Mouse (Mus musculus): ENCODE data around the gene Prkci.

The Prkci gene

DNA sequence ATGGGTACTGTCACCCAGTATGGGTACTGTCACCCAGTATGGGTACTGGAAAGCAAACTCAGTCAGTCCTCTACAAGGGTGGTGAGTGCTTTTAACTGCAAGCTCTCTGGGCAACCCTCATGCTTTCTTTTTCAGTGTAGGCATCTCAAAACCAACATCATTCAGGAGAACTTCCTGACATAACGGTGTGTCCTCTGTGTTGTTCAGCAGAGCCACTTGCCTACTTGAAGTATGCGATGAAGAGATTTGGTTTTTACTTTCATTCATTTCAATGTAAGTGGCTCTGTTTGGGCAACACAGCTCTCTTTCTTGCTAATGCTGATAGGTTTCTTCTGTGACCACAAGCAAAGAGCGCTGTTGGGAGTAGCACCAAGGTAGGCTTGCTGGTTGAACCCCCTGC, 89.5 kb downstream of the Prkci start:
- DNase-seq (ENCODE audit: low spot score in 2 of 2): no peak

DNA sequence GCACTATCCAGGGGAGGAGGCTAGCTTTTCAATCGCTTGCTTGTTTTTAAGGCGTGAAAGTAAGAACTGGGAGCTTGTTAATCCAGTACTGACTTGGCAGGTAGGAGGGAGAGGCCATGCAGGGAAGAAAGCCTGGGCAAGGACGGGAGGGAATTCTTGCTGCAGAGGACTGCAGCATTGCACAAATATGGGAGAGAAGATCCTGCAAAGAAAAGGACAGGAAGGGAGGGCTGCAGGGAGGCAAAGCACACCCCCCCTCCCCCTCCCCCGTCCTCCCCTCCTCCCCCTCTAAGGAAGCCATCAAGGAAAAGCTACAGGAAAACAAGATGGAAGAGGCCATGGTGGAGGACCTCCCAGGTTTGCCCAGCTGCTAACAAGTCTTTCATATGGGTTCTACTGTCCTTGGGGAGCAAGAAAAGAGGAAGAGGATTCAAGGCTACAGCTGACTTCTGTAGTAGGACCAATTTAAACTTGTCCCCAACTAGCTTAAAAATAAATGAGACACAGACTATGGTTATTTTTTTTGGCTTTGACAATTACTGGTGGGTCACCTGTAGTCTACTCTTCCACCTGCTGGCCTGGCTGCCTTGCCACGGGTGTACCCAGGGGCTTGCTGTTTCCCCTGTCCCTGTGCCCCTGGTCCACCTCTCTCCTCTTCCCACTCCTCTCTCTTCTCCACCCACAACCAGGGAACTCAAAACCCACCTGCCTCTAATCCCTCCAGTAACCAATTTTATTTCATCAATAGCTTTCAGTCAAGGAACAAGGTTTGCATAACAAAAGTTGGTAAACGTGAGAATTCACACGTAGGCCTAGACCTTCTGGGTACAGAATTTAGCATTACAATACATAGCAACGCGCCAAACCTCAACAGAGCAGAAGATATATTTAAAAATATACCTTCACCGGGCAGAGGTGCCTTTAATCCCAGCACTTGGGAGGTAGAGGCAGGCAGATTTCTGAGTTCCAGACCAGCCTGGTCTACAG, 93.5 kb downstream of the Prkci start:
- DNase-seq (ENCODE audit: low spot score in 2 of 2): no peak

DNA sequence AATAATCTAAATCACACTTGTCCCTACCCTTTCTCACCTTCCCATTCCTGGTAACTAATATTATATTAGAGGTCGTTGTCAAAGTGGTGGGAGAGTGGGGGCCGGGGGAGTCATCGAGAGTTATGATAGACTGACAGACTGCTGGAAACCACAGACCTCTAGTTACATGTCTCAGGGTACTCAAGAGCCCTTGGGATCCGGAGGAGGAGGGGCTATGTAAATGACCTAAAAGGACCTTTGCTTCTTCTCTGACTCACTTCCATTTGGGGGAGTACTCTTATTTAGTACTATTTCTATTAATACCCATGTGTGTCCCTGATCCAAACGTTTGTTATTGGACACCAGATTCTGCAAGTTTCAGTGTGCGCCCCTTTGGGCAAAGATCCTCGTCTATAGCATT, 94.4 kb downstream of the Prkci start:
- DNase-seq (ENCODE audit: low spot score in 2 of 2): no peak

DNA sequence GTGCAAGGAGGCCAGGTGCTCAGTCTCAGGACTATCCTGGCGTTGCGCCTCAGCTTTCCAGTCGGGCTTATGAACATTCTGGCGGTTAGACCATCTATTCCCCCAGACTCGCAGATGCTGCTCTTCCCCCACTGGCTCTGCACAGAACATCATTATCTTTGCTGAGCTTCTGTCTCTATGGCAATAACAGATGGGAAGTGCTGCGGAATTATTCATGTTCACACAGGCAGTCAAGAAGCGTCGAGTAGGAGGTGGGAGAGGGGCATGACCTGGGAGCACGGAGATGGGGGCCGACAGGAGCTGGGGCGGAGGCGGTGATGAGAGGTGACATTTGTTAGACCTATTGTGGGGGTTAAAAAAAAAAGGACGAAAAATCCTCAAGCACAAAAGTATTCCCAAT, 97.6 kb downstream of the Prkci start:
- DNase-seq (ENCODE audit: low spot score in 2 of 2): peak; percentile 73

DNA sequence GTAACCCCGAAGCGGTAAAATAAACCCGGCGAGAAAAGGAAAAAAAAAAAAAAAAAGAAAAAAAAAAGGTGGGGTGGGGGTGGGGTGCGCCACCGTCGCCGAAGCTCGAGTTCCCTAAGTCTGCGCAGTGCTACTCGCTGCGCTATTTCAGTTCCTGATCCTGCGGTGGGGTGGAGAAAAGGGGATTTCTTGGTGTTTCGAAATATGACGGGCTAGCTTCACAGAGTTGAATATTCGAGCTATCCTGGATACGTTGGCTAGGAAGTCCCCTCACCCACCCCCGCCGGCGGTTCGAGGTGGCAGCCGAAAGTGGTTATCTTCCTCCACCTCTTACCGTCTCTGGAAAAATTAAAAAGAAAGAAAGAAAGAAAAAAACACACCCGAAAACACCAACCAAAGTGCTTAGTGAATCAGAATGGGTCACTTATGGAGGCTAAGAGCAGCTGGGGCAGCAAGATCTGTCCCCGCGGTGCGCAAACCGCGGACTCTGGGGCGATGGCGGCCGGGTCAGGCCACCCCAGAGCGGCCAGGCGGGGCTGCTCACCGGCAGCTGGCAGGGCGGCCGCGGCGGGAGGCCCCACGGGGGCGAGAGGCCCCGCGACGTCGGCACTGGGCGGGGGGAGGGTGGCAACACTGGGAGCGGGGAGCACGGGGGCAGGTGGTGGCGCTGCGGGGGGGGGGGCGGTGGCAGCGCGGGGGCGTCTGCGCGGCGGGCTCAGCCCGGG, 98.2 kb downstream of the Prkci start:
- DNase-seq (ENCODE audit: low spot score in 2 of 2): peak; percentile 67 to 69

DNA sequence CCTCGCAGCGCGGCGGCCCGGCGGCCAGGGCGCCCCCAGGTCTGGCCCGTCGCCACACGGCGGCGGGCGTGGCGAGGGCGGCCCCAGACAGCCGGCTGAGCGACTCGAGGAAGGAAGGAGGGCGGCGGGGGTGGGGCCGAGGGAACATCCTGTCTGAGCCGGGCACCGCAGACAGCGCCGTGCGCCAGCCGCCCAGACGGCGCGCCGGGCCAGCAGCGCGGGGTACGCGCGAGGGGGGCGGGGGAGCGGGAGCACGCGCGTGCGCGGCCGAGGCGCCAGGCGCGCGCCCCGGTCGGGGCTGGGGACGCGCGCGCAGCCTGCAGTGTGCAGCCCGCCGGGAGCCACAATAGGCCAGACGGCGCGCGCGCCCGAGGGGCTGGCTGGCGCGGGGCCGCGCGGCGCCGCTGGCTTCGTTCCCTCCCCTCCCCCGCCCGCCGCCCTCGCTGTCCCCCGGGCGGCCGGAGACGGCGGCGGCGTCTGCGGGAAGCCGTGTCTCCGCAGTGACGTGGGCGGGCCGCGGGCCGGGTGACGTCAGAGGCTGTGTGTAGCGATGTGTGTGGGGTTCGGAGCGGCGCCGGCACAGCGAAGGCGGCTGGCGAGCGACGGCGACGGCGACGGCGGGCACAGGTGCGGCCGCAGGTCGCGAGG, 99.1 kb downstream of the Prkci start, which contains the start of gene Skil:
Gene Skil (plus strand): TSS at position 528 of the 648 bp plus-strand sequence.
- DNase-seq (ENCODE audit: low spot score in 2 of 2): peak; percentile 92 to 93

DNA sequence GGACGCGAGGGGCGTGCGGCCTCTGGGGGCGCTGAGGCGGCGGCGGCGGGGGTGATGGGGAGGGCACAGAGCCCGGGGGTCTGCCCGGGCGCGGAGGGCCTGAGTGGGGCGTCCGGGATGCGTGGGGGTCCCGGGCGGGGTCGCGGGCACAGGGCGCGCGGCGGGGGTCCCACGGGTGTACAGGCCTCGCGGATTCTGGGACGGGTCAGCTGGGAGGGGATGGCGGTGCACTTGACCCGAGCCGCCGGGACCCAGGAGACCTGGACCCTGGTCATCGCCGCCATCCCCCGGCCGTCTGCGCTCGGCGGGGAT, 99.6 kb downstream of the Prkci start:
- DNase-seq (ENCODE audit: low spot score in 2 of 2): peak in 1 of 2 experiments; percentile 13

DNA sequence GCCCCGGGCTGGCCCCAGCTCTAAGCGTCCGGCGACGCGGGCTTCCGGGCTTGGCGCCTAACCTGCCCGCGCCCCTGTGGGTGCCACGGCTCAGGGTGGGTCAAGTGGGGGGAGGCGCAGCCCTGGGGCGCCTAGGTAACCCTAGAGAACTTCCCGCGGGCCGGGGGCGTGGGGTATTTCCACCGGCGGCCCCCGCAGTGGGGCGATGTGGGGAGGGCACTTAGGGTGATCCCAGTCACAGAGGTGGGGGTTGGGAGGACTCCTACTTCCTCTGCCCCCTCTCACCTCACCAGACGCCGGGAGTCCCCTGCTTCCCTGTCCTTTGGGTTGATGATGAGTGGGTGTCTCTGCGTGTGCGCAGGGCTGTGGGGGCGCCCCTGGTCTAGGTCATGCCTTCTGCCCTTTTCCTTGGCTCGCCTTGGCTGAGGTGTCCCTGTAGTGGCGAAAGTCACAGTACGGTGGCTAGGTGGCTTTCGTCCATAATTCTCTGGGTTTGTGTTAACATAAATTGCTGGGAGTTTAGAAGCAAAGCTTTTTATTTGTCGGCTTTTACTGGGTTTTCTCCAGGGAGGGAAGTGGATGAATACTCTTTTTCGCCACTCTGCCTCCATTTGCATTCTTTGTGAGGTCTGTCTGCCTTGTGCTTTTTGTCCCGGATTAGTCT, 100.1 kb downstream of the Prkci start:
- DNase-seq (ENCODE audit: low spot score in 2 of 2): peak; percentile 27 to 43

DNA sequence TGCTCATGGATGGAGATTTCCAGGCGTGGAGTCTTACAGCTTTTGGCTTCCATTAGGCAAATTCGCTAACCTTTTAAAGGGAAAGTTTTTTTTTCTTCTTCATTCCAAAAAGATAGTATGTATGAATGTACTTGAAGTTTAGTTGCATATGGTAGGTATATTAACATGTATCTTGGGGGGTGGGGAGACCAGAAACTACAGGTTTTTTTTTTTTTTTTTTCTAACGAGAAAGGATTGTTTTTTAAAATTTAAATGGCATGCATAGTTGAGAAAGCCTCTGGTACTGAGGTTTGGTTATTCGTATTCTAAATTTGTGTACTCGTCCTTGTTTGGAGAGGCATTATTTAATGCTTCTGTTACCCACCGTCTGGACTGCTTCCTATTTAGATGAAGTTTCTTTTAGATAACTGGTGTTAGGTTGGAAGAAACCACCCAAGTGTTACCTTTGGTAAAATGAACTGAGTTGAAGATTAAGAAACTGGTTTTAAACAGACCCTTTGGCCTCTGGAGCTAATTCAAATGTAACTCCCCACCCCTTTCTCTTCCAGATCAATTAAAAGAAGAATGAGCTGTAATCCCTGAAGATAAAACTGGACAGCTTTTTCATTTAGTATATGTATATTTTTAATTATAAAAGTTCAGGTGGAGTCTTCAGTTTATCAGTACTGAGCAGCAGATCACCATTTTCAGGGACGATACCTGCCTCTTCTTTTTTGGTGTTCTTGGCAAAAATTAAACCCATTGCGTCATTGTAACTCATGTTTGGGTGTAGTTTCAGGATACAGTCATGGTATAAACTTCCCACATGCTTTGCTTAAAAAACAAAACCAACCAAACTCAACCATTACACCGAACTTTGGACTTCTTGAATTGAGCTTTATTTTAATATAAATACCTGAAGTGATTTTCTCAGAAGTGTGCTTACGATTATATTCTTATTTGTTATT, 100.9 kb downstream of the Prkci start:
- DNase-seq (ENCODE audit: low spot score in 2 of 2): no peak

DNA sequence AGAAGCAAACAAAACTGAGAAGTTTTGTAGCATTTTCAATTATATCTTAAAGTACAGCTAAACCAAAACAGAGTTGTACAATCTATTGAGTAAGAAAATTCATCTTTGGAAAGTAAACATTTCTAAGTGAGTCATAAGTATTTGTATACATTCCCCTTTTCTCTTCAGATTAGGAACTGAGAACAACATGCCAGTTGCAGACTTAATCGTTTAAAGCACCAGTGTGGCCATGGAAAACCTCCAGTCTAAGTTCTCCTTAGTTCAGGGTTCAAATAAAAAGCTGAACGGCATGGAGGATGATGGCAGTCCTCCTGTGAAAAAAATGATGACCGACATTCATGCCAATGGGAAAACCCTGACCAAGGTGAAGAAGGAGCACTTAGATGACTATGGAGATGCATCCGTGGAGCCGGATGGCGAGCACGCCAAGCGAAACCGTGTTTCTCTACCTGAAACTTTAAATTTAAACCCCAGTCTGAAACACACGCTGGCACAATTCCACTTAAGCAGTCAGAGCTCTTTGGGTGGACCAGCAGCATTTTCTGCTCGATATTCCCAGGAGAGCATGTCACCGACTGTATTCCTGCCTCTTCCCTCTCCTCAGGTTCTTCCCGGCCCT, 101.7 kb downstream of the Prkci start:
- DNase-seq (ENCODE audit: low spot score in 2 of 2): no peak

DNA sequence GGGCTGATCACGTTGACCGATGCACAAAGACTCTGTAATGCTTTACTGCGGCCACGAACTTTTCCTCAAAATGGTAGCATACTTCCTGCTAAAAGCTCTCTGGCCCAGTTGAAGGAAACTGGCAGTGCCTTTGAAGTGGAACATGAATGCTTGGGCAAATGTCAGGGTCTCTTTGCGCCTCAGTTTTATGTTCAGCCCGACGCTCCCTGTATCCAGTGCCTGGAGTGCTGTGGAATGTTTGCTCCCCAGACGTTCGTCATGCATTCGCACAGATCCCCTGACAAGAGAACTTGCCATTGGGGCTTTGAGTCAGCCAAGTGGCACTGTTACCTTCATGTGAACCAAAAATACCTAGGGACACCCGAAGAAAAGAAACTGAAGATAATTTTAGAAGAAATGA, 102.4 kb downstream of the Prkci start:
- no peak for DNase-seq (ENCODE audit: low spot score in 2 of 2)

DNA sequence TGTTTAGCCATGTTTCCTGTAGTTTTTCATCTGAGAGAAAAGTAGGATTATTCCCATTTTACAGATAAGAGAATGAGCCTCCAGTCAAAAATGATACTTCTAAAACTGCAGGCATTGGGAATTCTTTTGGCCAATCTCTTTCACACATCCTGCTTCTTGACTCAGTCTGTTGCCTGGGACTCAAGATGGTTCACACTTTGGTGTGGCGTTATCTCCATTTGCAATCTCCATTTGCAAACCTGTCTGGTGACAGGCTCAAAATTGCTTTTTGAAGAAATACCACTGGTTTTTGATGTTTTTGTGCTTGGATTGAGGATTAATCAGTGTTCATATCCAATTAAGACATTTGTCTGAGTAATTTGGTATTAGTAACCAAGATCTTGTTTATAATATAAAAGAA, 103.0 kb downstream of the Prkci start:
- no peak for DNase-seq (ENCODE audit: low spot score in 2 of 2)

DNA sequence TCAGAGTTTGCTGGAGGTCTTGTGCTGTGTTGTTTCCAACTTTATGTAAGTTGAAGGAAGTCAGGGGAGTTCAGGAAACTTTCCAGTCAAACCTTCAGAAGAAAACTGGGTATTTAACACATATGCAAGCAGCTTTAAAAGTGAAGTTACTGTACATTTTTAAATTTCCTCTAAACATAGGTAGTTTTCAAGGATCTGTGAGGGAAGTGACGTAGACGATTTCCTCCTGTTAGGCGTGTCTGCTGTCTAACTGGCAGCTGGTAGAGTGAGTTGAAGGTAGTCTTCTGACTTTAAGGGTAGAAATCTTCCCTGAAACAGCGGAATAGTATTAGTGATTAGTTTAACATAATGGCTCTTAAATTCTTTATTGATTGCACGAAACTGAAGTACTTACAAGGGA, 104.5 kb downstream of the Prkci start:
- no peak for DNase-seq (ENCODE audit: low spot score in 2 of 2)

DNA sequence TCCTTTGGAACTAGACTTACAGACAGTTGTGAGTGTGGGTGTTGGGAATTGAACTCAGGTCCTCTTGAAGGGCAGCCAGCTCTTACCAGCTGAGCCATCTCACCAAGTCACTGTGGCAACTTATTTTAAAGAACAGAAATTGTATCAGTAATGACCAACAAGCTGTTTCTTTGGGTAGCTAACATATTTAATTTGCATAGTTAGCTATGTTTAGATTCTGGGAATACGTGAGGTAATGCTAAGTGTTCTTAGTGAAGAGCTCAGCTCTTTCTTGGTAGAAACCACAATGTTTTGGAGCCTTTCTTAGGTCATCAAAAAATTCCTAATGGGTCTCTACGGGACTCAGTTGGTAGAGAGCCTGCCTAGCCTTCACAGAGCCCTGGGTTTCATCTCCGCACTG, 105.3 kb downstream of the Prkci start:
- DNase-seq (ENCODE audit: low spot score in 2 of 2): no peak

All from right cerebral cortex, adult 2 months (tissue).